Mouse (Mus musculus): Measurements from ENCODE around the gene Ephb2. TPM values are rescaled to one million over a fixed set of nuclear protein-coding genes. Genes with fewer than 3 reads are reported as not detected.

Gene Ephb2
- polyA plus RNA-seq, 1 experiment from 2014 or later: 13.1 TPM

DNA sequence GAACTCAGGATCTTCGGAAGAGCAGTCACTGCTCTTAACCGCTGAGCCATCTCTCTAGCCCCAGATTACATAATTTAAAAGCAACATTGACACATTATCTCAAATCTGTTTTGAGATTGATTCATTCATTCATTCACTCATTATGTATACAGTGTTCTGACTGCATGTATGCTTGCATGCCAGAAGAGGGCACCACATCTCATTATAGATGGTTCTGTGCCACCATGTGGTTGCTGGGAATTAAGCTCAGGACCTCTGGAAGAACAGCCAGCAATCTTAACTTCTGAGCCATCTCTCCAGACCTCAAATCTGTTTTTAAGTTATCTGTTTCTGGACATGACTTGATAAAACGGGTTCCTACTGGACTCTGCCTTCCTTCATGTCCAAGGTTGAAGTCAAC is 235.9 kb downstream of the Ephb2 start:
- no peaks in the 10 kb centered on the region for H3K27me3 ChIP-seq (replicated peaks; ENCODE audit: control insufficient read depth, insufficient read depth, low read length)
- H3K36me3 ChIP-seq (ENCODE audit: control insufficient read depth, insufficient read depth): no peaks in the 10 kb centered on the region
- H3K4me1 ChIP-seq (replicated peaks; ENCODE audit: control insufficient read depth, insufficient read depth, low read length): peaks cover 22% of the 10 kb centered on the region
- H3K4me2 ChIP-seq (ENCODE audit: low read length): no peak overlapping the region; the same call in 1 of the 2 replicates
- no peaks in the 10 kb centered on the region for H3K9me3 ChIP-seq (ENCODE audit: control insufficient read depth, low read length)
- no peak for ATAC-seq
- H3K4me3 ChIP-seq (replicated peaks; ENCODE audit: low read length): no peak overlapping the region
- 87% methylated on average over 3 of the region's 3 CpGs for WGBS
- no peak overlapping the region for H3K9ac ChIP-seq (replicated peaks; ENCODE audit: low read depth, low read length)
- H3K27ac ChIP-seq (ENCODE audit: low read length): no peak overlapping the region

DNA sequence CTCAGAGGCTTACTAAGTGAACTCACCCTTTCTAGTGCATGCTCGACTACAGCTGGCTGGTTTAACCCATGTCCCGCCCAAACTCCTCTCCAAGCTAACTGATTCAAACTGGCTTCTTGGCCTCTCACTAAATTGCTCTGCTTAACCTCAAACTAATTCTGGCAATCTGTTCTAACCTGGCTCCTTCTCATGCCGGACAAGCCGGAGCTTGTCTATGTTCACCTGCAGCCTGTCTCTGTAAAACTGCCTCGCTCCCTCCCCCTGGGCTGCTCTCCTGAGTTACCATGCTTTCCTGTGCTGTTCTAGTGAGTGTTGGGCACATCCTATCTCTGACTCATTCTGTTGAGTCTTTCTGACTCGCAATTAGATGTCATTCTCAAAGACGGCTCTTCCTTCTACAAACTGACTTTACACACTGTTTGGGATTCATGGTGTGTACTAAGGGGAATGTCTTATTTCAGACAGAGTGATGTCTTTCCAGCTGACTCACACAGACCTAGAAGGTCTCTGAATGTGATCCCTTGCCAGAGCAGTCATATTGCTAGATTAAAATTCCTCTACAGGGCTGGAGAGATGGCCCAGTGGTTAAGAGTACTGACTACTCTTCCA is 237.4 kb downstream of the Ephb2 start:
- ATAC-seq: no peak

More for the DNA sequence above, 237.4 kb downstream of the Ephb2 start:
- Histone ChIP-seq H3K9ac (replicated peaks; ENCODE audit: low read depth, low read length) (no peak overlapping the region), H3K4me3 (replicated peaks; ENCODE audit: low read length) (no peak overlapping the region), H3K36me3 (ENCODE audit: control insufficient read depth, insufficient read depth) (no peaks in the 10 kb centered on the region), H3K27ac (ENCODE audit: low read length) (no peak overlapping the region), H3K4me1 (replicated peaks; ENCODE audit: control insufficient read depth, insufficient read depth, low read length) (peaks cover 32% of the 10 kb centered on the region), H3K27me3 (replicated peaks; ENCODE audit: control insufficient read depth, insufficient read depth, low read length) (no peaks in the 10 kb centered on the region), H3K9me3 (ENCODE audit: control insufficient read depth, low read length) (no peaks in the 10 kb centered on the region), H3K4me2 (ENCODE audit: low read length) (no peak overlapping the region)
- 91% methylated on average over 7 of the region's 7 CpGs for WGBS

Small RNA genes within 50 kb of the gene (microRNA-seq; reads per million reads assigned to microRNA genes)
- not detected for gene Gm22180

Other genes with a start within 250 kb of the Ephb2 start
- gene Kdm1a, start 233.3 kb downstream of the Ephb2 start, polyA plus RNA-seq (2015; fragmentation: Nextera tagmentation; extraction: Ambion mirVana): 82.2 and 87.4 TPM in 2 replicates
- gene Tex46, start 225.6 kb downstream of the Ephb2 start, polyA plus RNA-seq (2015; fragmentation: Nextera tagmentation; extraction: Ambion mirVana): not detected in 2 replicates
- gene Lactbl1, start 213.4 kb downstream of the Ephb2 start, polyA plus RNA-seq (2015; fragmentation: Nextera tagmentation; extraction: Ambion mirVana): 0.06 TPM in 1 of 2 replicates, not detected in the other
- gene C1qb, start 50.2 kb upstream of the Ephb2 start, polyA plus RNA-seq (2015; fragmentation: Nextera tagmentation; extraction: Ambion mirVana): 24.1 and 32.0 TPM in 2 replicates
- 13.9 and 17.6 TPM in 2 replicates for gene C1qc, start 57.1 kb upstream of the Ephb2 start, polyA plus RNA-seq (2015; fragmentation: Nextera tagmentation; extraction: Ambion mirVana)
- gene C1qa, start 62.8 kb upstream of the Ephb2 start, polyA plus RNA-seq (2015; fragmentation: Nextera tagmentation; extraction: Ambion mirVana): 16.8 and 24.6 TPM in 2 replicates
- gene Epha8, start 120.8 kb upstream of the Ephb2 start, polyA plus RNA-seq (2015; fragmentation: Nextera tagmentation; extraction: Ambion mirVana): 3.7 and 6.7 TPM in 2 replicates
- 5.3 and 6.0 TPM in 2 replicates for gene Zbtb40, start 212.8 kb upstream of the Ephb2 start, polyA plus RNA-seq (2015; fragmentation: Nextera tagmentation; extraction: Ambion mirVana)